Mouse (Mus musculus): ENCODE data around the gene Nacc2. TPM values are rescaled to one million over a fixed set of nuclear protein-coding genes. Genes with fewer than 3 reads are reported as not detected.

The Nacc2 gene
- polyA plus RNA-seq, 1 experiment, result 10.7 TPM

DNA sequence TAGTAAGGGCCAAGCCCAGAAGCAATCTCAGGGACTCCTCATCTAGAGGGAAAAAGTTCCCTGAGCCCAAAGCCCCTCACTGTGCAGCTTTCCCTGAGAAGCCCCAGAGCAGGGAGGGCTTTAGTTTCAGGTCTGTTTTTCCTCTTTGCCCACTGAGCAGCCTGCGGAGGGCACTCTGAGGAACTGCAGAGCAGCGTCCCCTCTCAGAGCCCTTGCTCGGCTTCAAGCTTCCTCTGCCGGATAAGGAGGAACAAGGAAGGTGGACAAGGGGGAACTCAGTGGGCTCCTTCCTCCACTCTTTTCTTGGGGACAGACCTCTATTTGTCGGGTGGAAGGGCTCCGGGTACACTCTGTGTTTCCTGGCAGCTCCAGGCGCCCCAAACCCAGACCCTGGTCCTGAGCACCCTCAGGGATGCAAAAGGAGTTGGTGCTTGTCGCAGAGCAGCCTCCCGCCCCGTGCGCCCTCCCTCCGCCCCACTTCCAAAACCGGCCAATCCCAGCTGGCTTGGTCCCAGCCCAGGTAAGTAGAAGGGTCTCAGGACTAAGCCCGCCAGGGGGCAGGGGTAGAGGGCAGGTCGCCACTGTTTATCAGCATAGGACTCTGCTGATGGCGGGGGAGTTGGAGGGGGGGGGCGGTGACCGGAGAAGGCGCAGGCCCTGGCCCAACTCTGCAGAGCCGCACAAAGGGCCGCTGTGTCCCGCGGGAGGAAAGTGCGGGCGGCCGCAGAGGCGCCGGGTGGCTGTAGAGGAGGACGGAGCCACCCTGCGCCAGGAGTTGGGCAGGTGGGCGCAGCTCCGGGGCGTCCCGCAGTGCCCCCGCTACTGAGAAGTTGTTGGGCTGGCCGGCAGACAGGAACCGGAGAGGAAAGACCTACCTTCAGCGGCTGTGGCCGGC lies 31.9 kb downstream of the Nacc2 start:
- no peak for DNase-seq (ENCODE audit: low read depth in 1 of 2, low spot score in 2 of 2)
- H3K4me1 ChIP-seq (ENCODE audit: control insufficient read depth, insufficient read depth, insufficient read length), result no peaks in the 10 kb centered on the region
- H3K27me3 ChIP-seq (ENCODE audit: control insufficient read depth, insufficient read depth, low read length), result peaks cover 5% of the 10 kb centered on the region
- no peak for TF ChIP-seq POLR2A (IDR thresholded peaks at IDR 0.05; ENCODE audit: low read depth, low read length)
- no peak for TF ChIP-seq CTCF (IDR thresholded peaks at IDR 0.05; ENCODE audit: extremely low read depth, insufficient read depth, insufficient read length, insufficient replicate concordance)
- 4% methylated on average over 35 of the region's 39 CpGs for WGBS
- peak overlapping the region; percentile 34; the same call in 1 of the 2 replicates for H3K4me3 ChIP-seq (ENCODE audit: extremely low read depth, insufficient read depth, insufficient read length)
- no peak overlapping the region for H3K27ac ChIP-seq (ENCODE audit: insufficient read depth, low read length)
- no peaks in the 10 kb centered on the region for H3K36me3 ChIP-seq (ENCODE audit: control insufficient read depth, insufficient read depth, low read length)

DNA sequence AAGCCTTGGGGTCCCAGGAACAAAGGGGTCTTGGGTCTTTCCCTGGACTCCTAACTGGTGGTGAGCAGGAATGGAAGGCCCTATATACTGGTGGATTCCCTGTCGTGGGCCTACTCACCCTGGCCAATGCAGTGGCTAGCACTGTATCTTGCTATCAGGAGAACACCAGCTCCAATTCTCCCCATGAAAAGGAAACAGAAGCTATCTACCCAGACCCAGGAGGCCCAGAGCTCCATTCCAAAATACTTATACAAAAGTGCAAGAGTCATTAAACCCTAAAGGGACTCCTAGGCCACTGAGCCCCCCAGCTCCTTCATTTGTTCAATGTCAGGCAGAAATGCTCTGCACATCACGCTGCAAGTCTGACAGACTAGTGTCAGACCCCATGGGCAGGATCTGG lies 34.0 kb downstream of the Nacc2 start:
- Histone ChIP-seq H3K4me3 (ENCODE audit: extremely low read depth, insufficient read depth, insufficient read length) (no peak overlapping the region), H3K36me3 (ENCODE audit: control insufficient read depth, insufficient read depth, low read length) (no peaks in the 10 kb centered on the region), H3K27me3 (ENCODE audit: control insufficient read depth, insufficient read depth, low read length) (peaks cover 5% of the 10 kb centered on the region), H3K4me1 (ENCODE audit: control insufficient read depth, insufficient read depth, insufficient read length) (no peaks in the 10 kb centered on the region), H3K27ac (ENCODE audit: insufficient read depth, low read length) (no peak overlapping the region)
- no peak for DNase-seq (ENCODE audit: low read depth in 1 of 2, low spot score in 2 of 2)
- WGBS, result 81% methylated on average over 2 of the region's 2 CpGs
- TF ChIP-seq POLR2A (IDR thresholded peaks at IDR 0.05; ENCODE audit: low read depth, low read length) (no peak), CTCF (IDR thresholded peaks at IDR 0.05; ENCODE audit: extremely low read depth, insufficient read depth, insufficient read length, insufficient replicate concordance) (no peak)

DNA sequence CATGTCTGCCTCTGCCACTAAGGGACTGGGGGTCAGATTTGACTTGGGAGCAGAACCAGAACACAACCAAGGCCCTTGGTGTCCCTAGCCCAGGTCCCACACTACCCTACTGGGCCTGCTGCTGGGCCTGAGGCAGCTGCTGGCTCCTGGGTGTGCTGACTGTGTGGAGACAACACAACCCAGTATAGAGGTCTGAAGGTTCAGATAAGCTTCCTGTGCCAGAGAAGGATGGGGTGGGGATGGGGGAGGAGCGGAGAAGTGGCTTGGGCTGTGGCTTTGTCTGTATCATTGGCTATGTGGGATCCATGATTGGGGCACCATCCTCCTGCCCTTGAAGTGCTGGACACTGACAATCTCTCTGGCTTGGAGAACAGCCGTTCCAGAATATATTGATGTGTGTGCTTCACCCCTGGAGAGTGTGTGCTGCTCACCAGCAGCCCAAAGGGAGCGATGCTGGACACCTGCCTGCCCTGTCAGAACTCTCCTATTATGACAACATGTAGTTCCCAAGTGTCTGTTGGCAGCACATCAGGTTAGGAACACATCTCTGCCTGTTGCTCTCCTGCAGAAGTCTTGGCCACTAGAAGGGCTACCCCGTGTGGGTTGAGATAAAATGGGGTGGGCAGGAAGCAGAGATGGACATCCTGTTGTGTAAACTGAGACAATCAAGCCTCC lies 36.0 kb downstream of the Nacc2 start:
- no peak for DNase-seq (ENCODE audit: low read depth in 1 of 2, low spot score in 2 of 2)
- TF ChIP-seq POLR2A (IDR thresholded peaks at IDR 0.05; ENCODE audit: low read depth, low read length) (no peak), CTCF (IDR thresholded peaks at IDR 0.05; ENCODE audit: extremely low read depth, insufficient read depth, insufficient read length, insufficient replicate concordance) (no peak)
- H3K4me3 ChIP-seq (ENCODE audit: extremely low read depth, insufficient read depth, insufficient read length), result no peak overlapping the region
- peaks cover 5% of the 10 kb centered on the region for H3K27me3 ChIP-seq (ENCODE audit: control insufficient read depth, insufficient read depth, low read length)
- H3K4me1 ChIP-seq (ENCODE audit: control insufficient read depth, insufficient read depth, insufficient read length), result no peaks in the 10 kb centered on the region
- H3K27ac ChIP-seq (ENCODE audit: insufficient read depth, low read length), result no peak overlapping the region; the same call in 1 of the 2 replicates
- no peaks in the 10 kb centered on the region for H3K36me3 ChIP-seq (ENCODE audit: control insufficient read depth, insufficient read depth, low read length)
- 74% methylated on average over 4 of the region's 4 CpGs for WGBS

DNA sequence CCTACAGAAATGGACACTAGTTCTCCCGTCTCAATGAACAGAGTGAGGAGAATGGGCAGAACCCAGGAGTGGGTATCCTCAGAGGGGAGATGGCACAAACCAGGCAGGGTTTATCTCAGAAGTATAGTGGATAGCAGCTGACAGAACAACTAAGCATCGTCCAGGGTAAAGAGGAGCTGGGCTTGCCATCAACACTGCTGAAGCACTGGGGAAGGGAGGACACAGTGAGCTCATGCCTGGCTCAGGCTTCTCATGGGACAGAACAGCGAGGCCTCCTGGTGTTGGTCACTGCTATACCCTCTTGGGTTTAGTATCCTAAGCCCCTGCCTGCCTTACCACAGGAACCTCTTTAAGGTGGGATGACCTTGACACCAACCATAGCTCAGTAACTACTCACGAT lies 36.5 kb downstream of the Nacc2 start:
- Histone ChIP-seq H3K27ac (ENCODE audit: insufficient read depth, low read length) (no peak overlapping the region; the same call in 1 of the 2 replicates), H3K4me1 (ENCODE audit: control insufficient read depth, insufficient read depth, insufficient read length) (no peaks in the 10 kb centered on the region), H3K36me3 (ENCODE audit: control insufficient read depth, insufficient read depth, low read length) (no peaks in the 10 kb centered on the region), H3K4me3 (ENCODE audit: extremely low read depth, insufficient read depth, insufficient read length) (no peak overlapping the region), H3K27me3 (ENCODE audit: control insufficient read depth, insufficient read depth, low read length) (peaks cover 3% of the 10 kb centered on the region; the same call in 1 of the 2 replicates)
- WGBS, result 91% methylated on average over 4 of the region's 4 CpGs
- TF ChIP-seq CTCF (IDR thresholded peaks at IDR 0.05; ENCODE audit: extremely low read depth, insufficient read depth, insufficient read length, insufficient replicate concordance) (no peak), POLR2A (IDR thresholded peaks at IDR 0.05; ENCODE audit: low read depth, low read length) (no peak)
- no peak for DNase-seq (ENCODE audit: low read depth in 1 of 2, low spot score in 2 of 2)

DNA sequence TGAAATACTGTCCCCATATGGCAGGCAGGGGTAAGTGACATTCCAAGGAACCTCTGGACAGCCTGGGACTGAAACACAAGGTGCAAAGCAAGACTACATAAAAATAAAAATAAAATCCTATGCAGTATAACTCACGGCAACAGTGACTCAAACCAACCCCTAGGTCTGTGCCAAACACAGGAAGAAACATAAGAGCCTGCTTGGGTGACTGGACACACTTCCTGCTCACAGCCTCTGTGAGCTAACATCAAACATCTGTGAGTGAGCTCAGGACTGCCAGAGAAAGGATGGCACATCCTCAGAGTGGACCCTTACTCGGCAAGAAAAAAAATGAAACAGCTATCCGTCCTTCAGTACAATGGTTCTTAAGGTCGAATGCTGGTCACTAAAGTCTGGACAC lies 40.1 kb downstream of the Nacc2 start:
- H3K27ac ChIP-seq (ENCODE audit: insufficient read depth, low read length), result no peak overlapping the region
- H3K4me3 ChIP-seq (ENCODE audit: extremely low read depth, insufficient read depth, insufficient read length), result no peak overlapping the region
- no peaks in the 10 kb centered on the region for H3K27me3 ChIP-seq (ENCODE audit: control insufficient read depth, insufficient read depth, low read length)
- no peaks in the 10 kb centered on the region for H3K36me3 ChIP-seq (ENCODE audit: control insufficient read depth, insufficient read depth, low read length)
- no peak for DNase-seq (ENCODE audit: low read depth in 1 of 2, low spot score in 2 of 2)
- TF ChIP-seq POLR2A (IDR thresholded peaks at IDR 0.05; ENCODE audit: low read depth, low read length), result no peak
- TF ChIP-seq CTCF (IDR thresholded peaks at IDR 0.05; ENCODE audit: extremely low read depth, insufficient read depth, insufficient read length, insufficient replicate concordance), result no peak
- 66% methylated on average over 4 of the region's 4 CpGs for WGBS
- H3K4me1 ChIP-seq (ENCODE audit: control insufficient read depth, insufficient read depth, insufficient read length), result no peaks in the 10 kb centered on the region

DNA sequence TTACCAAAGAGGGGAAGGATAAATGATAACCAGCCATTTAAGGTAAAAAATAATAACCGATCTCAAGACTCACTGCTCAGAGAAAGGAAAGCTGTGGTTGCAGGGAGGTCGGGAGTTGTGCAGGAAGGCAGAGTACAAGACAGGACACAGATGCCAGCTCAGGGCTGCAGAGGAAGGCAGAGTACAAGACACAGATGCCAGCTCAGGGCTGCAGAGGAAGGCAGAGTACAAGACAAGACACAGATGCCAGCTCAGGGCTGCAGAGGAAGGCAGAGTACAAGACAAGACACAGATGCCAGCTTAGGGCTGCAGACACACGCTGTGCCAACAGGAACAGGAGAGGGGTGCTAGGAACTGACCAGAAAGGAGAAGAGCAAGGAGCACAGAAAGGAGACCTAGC lies 42.2 kb downstream of the Nacc2 start:
- no peak overlapping the region for H3K27ac ChIP-seq (ENCODE audit: insufficient read depth, low read length)
- no peaks in the 10 kb centered on the region for H3K4me1 ChIP-seq (ENCODE audit: control insufficient read depth, insufficient read depth, insufficient read length)
- no peak for DNase-seq (ENCODE audit: low read depth in 1 of 2, low spot score in 2 of 2)
- no peaks in the 10 kb centered on the region for H3K27me3 ChIP-seq (ENCODE audit: control insufficient read depth, insufficient read depth, low read length)
- no peak for TF ChIP-seq POLR2A (IDR thresholded peaks at IDR 0.05; ENCODE audit: low read depth, low read length)
- no peak overlapping the region for H3K4me3 ChIP-seq (ENCODE audit: extremely low read depth, insufficient read depth, insufficient read length)
- no peaks in the 10 kb centered on the region for H3K36me3 ChIP-seq (ENCODE audit: control insufficient read depth, insufficient read depth, low read length)
- 24% methylated on average over 3 of the region's 3 CpGs for WGBS

DNA sequence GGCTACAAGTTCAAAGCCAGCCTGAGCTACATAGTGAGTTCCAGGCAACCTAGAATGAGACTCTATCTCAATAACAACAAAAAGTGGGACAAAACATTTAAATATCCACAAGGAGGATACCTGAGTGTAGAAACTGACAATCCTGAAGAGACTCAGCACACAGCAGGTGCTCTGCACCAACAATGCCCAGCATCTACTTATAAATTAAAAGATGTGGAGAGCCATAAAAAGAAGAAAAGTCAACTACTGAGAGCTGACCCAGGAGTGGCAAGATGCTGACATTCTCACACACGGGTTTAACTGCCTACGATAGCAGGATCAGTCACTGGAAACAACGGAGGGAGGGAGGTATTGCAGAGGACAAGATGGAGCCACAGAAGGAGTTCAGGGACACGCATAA lies 43.6 kb downstream of the Nacc2 start:
- Histone ChIP-seq H3K27ac (ENCODE audit: insufficient read depth, low read length) (no peak overlapping the region), H3K4me3 (ENCODE audit: extremely low read depth, insufficient read depth, insufficient read length) (no peak overlapping the region)
- WGBS, result 93% methylated on average over 4 of the region's 4 CpGs

More for the DNA sequence above, 43.6 kb downstream of the Nacc2 start:
- Histone ChIP-seq H3K36me3 (ENCODE audit: control insufficient read depth, insufficient read depth, low read length) (no peaks in the 10 kb centered on the region), H3K27me3 (ENCODE audit: control insufficient read depth, insufficient read depth, low read length) (no peaks in the 10 kb centered on the region), H3K4me1 (ENCODE audit: control insufficient read depth, insufficient read depth, insufficient read length) (no peaks in the 10 kb centered on the region)
- DNase-seq (ENCODE audit: low read depth in 1 of 2, low spot score in 2 of 2), result no peak
- TF ChIP-seq CTCF (IDR thresholded peaks at IDR 0.05; ENCODE audit: extremely low read depth, insufficient read depth, insufficient read length, insufficient replicate concordance) (no peak), POLR2A (IDR thresholded peaks at IDR 0.05; ENCODE audit: low read depth, low read length) (no peak)

Measured in spleen, adult 2 months (tissue).